Mouse (Mus musculus) forebrain, embryonic 13.5 days (tissue): ENCODE measurements around the gene Bcl2. TPM values are rescaled to one million over a fixed set of nuclear protein-coding genes. Genes with fewer than 3 reads are reported as not detected.

Experiments
- ATAC-seq: fragments of 200-750 bp; cut with Nextera tagmentation; 2 replicates; pipeline ENCODE4 v1.8.0; 2017
- H3K27ac ChIP-seq: fragments of 300-500 bp; sonication (generic); 2 replicates; pipeline ENCODE4 v1.5.1; 2015; ENCODE audit warnings: inconsistent platforms, mild to moderate bottlenecking, moderate library complexity
- H3K27me3 ChIP-seq: fragments of 300-500 bp; sonication (generic); 2 replicates; pipeline ENCODE4 v1.6.1; 2015; ENCODE audit warnings: mild to moderate bottlenecking, inconsistent platforms
- H3K36me3 ChIP-seq: fragments of 300-500 bp; sonication (generic); 2 replicates; pipeline ENCODE4 v1.6.1; 2015; ENCODE audit warnings: mild to moderate bottlenecking, inconsistent platforms; ENCODE audit not compliant: poor library complexity, severe bottlenecking
- H3K4me1 ChIP-seq: fragments of 300-500 bp; sonication (generic); 2 replicates; pipeline ENCODE4 v1.6.1; 2015; ENCODE audit warnings: inconsistent platforms
- H3K4me2 ChIP-seq: fragments of 300-500 bp; sonication (generic); 2 replicates; pipeline ENCODE4 v1.6.1; 2015; ENCODE audit warnings: inconsistent platforms, mild to moderate bottlenecking, moderate library complexity
- H3K4me3 ChIP-seq: fragments of 300-500 bp; sonication (generic); 2 replicates; pipeline ENCODE4 v1.5.1; 2015; ENCODE audit warnings: mild to moderate bottlenecking, inconsistent platforms
- H3K9ac ChIP-seq: fragments of 300-500 bp; sonication (generic); 2 replicates; pipeline ENCODE4 v1.6.1; 2015; ENCODE audit warnings: mild to moderate bottlenecking, inconsistent platforms
- H3K9me3 ChIP-seq: fragments of 300-500 bp; sonication (generic); replicated peaks from 2 replicates; pipeline ENCODE4 v1.6.1; 2016; ENCODE audit warnings: inconsistent platforms
- WGBS: fragments of 180-500 bp; shearing (Covaris S2); methylation state at CpG from one replicate; pipeline ENCODE4 v1.1.7; 2015; 5-methylcytosine and 5-hydroxymethylcytosine counted together
- polyA plus RNA-seq: library from polyadenylated mRNA; unstranded; fragments of >200 nt; fragmentation: Nextera tagmentation; extraction: Ambion mirVana; gene quantifications from 2 replicates; pipeline ENCODE4 v1.2.1, GENCODE M21; 2015

Gene Bcl2
- polyA plus RNA-seq, 1 experiment from 2014 or later, result 10.0 TPM

DNA sequence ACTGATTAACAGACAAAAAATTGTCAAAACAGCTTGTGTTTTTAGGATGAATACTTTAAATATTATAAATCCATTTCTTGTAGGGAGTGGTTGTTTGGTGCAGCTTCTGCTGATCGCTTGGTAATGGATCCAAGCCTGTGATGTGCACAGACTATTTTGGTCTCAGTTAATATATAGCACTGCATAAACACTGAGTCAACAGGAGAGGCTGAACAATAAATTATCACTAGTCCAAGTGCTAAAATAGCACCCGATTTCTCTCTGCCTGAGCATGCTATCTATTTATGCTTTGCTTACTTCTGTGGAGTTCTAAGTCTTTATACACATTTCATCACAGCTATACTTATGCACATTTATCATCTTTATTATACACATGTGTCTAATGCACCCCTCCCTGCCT is 124.9 kb downstream of the Bcl2 start:
- Histone ChIP-seq H3K9me3 (no peaks in the 10 kb centered on the region), H3K4me1 (peaks cover 6% of the 10 kb centered on the region), H3K9ac (no peak overlapping the region), H3K27me3 (no peaks in the 10 kb centered on the region), H3K27ac (no peak overlapping the region), H3K36me3 (no peaks in the 10 kb centered on the region), H3K4me2 (no peak overlapping the region), H3K4me3 (no peak overlapping the region)
- no peak for ATAC-seq
- 95% methylated on average over 2 of the region's 2 CpGs for whole genome bisulfite sequencing

DNA sequence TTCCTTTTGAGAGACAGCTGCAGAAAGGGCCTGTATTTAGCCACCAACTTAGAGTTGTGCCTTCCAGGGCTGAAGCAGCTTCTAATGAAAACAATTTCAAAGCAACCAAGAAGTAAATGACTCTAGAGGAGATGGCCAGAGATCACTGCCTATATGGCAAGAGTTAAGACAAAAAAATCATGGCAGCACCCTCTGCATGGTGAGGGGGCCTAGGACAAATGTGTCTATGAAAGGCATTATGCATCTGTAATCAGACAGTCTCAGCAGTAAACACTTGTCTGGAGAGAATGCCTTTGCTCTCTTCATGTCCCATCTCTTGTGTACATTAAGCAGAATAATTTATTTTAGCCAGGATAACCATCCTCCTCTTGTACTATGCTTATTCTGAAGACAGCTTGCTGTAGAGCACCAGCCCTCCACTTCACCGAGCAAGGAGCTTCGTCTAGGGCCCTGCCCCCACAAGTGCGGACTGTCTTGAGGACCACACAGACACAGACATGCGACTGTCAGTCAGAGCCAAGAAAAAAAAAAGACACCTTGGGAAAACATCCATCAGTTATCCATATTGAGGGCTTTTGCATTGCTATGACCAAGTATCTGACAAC is 126.1 kb downstream of the Bcl2 start:
- Histone ChIP-seq H3K9ac (no peak overlapping the region), H3K4me1 (peaks cover 16% of the 10 kb centered on the region), H3K27me3 (no peaks in the 10 kb centered on the region), H3K9me3 (no peaks in the 10 kb centered on the region), H3K4me3 (no peak overlapping the region), H3K27ac (no peak overlapping the region), H3K36me3 (no peaks in the 10 kb centered on the region), H3K4me2 (no peak overlapping the region)
- WGBS, result 85% methylated on average over 4 of the region's 4 CpGs
- ATAC-seq, result no peak

DNA sequence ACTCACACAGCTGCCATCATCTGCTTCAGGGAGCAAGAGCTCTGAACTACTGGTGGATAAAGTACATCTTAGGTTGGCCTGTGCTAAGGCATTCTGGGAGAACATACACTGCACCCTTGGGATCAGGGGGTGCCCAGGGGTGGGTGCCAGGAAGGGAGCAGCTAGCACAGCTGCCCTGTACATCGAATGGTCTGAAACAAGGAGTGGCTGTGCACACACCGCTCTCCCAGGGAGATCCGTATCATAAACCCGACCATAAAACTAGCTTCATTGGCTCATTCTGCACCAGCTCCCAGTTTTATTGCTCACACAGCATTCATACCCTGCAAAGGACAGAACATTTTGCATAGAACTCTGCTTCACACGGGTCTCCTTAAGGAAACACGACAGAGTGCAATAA is 127.3 kb downstream of the Bcl2 start:
- H3K27ac ChIP-seq, result no peak overlapping the region

DNA sequence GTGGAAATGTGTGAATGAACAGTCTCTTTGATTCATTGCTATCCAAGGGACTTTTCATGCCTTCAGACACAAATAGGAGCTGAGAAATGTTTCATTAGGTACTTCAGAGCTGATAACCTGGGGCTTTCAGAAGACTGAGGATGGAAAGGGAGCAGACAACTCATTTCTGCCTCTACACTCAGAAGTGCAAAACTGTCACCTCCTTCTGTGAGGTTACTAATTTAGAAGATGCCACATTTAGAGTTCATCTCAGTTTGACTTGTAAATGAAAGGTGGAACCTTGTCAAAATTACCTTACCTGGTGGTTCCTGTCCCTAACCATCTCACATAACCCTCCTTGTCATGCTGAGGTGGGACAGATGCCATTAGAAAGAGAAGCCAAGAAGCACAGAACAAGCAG is 128.7 kb downstream of the Bcl2 start:
- no peaks in the 10 kb centered on the region for H3K27me3 ChIP-seq
- H3K4me2 ChIP-seq, result no peak overlapping the region
- no peak for ATAC-seq
- no peak overlapping the region for H3K27ac ChIP-seq
- no peak overlapping the region for H3K4me3 ChIP-seq
- no peaks in the 10 kb centered on the region for H3K9me3 ChIP-seq
- no peak overlapping the region for H3K9ac ChIP-seq
- H3K4me1 ChIP-seq, result peaks cover 19% of the 10 kb centered on the region
- H3K36me3 ChIP-seq, result no peaks in the 10 kb centered on the region

More for the DNA sequence above, 127.3 kb downstream of the Bcl2 start:
- no peak overlapping the region for H3K9ac ChIP-seq
- no peaks in the 10 kb centered on the region for H3K27me3 ChIP-seq
- WGBS, result 91% methylated on average over 6 of the region's 6 CpGs
- H3K36me3 ChIP-seq, result no peaks in the 10 kb centered on the region
- no peak overlapping the region for H3K4me2 ChIP-seq
- no peak overlapping the region for H3K4me3 ChIP-seq
- ATAC-seq, result no peak
- H3K4me1 ChIP-seq, result peaks cover 19% of the 10 kb centered on the region
- no peaks in the 10 kb centered on the region for H3K9me3 ChIP-seq

DNA sequence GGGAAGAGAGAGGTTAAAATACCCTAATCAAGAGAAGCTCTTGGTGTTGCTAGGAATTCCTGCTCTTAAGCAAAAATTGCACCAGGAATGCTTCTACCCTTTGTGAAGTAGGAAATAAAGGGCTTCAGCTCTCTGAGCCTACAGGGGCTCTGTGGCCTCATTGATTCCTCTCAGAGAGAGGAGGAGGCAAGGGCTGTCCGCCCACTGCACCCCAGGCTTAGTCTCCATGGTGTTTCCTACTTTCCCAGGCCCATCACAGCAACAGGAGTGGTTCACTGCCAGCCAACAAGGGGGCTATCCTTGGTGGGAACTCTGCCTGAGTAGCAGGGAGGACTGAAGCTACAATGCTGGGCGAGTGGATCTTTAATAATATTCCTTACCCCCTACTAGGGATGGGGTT is 129.2 kb downstream of the Bcl2 start:
- WGBS, result 37% methylated on average over 2 of the region's 2 CpGs
- ATAC-seq, result peak; percentile 53; the same call in 1 of the 2 replicates
- no peak overlapping the region for H3K4me2 ChIP-seq

DNA sequence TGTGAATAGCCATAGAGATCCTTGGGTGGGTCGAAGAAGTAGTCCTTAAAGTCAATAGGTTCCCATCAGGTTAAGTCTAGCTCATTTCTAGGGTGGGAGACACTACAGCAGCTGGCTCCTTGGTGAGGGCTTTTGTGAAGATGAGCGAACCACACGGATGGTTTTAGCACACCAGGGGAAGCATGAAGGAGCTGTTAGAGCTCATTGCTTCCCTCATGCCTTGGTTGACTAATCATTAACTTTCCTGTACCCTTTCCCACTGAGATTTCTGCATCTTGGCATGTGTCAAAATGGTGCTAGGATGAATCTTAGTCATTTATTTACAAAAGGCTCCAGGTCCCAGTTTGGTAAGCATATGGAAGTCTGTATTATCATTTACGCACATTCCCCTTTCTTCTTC is 129.8 kb downstream of the Bcl2 start:
- no peaks in the 10 kb centered on the region for H3K9me3 ChIP-seq
- no peak overlapping the region for H3K9ac ChIP-seq
- no peak overlapping the region for H3K27ac ChIP-seq
- no peak for ATAC-seq
- H3K4me2 ChIP-seq, result no peak overlapping the region
- WGBS, result 92% methylated on average over 4 of the region's 4 CpGs
- no peaks in the 10 kb centered on the region for H3K36me3 ChIP-seq
- no peak overlapping the region for H3K4me3 ChIP-seq
- H3K27me3 ChIP-seq, result no peaks in the 10 kb centered on the region
- H3K4me1 ChIP-seq, result peaks cover 19% of the 10 kb centered on the region

More for the DNA sequence above, 129.2 kb downstream of the Bcl2 start:
- no peak overlapping the region for H3K4me3 ChIP-seq
- H3K9me3 ChIP-seq, result no peaks in the 10 kb centered on the region
- H3K36me3 ChIP-seq, result no peaks in the 10 kb centered on the region
- H3K4me1 ChIP-seq, result peaks cover 19% of the 10 kb centered on the region
- H3K27me3 ChIP-seq, result no peaks in the 10 kb centered on the region
- no peak overlapping the region for H3K27ac ChIP-seq
- H3K9ac ChIP-seq, result no peak overlapping the region

DNA sequence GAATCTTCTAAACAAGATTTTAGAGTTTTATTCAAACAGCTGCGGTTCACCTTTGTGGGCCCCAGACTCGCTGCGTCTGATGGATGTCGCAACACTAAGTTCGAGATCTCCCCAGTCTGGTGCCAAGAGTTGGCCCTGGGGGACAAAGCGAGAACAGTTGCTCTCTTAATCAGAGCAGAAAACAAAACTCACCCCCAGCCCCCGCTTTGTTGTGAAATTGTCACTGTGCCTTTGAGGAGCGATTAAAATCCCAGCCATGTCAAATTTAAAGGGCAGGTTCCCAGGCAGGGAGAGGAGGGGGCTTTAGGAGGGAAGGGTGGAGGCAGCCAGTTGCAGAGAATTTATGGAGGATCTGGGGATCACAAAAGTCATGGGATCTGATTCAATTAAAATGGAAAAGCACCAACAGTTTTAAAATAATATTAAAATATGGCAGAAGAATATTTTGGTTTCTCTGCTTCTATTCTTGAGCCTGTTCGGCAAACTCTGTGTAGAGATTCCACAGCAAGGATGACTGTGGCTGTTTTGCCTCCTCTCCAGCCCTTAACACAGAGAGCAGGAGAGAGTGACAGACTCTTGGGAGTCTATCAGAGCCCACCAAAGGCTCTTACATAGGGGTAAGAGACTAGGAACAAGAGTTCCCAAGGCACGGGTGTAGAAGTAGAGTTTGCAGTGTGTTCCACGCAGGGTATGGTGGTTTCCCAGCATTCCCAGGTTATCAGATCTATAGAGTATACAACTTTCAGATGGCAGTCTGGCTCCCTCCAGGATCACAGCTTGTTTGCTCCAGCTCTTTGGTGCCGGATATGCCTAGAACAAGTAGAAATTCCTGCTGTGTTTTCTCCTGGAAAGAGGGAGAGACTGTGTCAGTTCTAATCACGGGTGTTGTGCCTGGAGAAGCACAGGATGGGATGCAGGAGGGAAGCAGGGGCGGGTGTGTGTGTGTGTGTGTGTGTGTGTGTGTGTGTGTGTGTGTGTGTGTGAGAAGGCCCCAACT is 130.5 kb downstream of the Bcl2 start:
- Histone ChIP-seq H3K36me3 (no peaks in the 10 kb centered on the region), H3K4me3 (no peak overlapping the region), H3K4me2 (no peak overlapping the region), H3K4me1 (peaks cover 19% of the 10 kb centered on the region), H3K9me3 (no peaks in the 10 kb centered on the region), H3K9ac (no peak overlapping the region), H3K27me3 (no peaks in the 10 kb centered on the region), H3K27ac (no peak overlapping the region)
- no peak for ATAC-seq
- 50% methylated on average over 14 of the region's 14 CpGs for WGBS

DNA sequence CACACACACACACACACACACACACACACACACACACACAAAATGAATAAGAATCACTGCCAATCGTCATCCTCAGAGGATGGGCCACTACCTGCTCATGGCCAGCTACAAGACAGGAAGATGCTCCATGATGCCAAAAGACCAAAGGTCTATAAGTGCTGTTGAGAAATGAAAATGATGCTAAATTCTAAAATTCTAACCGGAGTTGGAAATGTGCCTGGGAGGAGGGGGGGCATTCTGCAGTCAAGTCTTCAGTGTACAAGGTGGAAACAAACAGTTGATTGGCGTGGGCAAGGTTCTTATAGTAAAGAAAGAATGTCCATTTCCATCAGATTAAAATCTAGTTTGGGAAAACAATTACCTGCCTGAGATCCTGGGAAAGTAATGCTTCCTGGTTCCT is 131.3 kb downstream of the Bcl2 start:
- Histone ChIP-seq H3K36me3 (no peaks in the 10 kb centered on the region), H3K9me3 (no peaks in the 10 kb centered on the region), H3K27ac (no peak overlapping the region), H3K9ac (no peak overlapping the region), H3K27me3 (no peaks in the 10 kb centered on the region), H3K4me1 (peaks cover 19% of the 10 kb centered on the region), H3K4me3 (no peak overlapping the region), H3K4me2 (no peak overlapping the region)
- no peak for ATAC-seq
- 74% methylated on average over 3 of the region's 3 CpGs for whole genome bisulfite sequencing

DNA sequence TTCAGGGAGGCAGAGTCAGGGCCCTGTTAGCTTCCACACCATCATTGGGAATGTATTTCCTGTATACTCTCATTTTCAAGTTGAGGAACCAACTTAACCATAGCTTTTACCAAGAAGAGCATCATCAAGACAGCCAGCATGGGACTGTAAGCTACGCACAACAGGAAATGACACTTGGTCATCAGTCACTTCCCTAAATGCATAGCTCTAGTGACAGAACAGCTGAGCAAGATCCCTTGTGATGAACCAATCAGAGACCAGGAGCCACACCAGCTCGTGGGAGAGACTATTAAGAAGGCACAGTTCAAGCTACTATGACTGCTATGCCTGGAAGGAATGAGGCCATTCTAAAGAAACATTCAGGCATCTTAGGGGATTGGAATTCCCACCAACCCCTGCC is 132.3 kb downstream of the Bcl2 start:
- no peaks in the 10 kb centered on the region for H3K27me3 ChIP-seq
- H3K27ac ChIP-seq, result no peak overlapping the region
- 87% methylated on average over 2 of the region's 2 CpGs for WGBS
- H3K4me3 ChIP-seq, result no peak overlapping the region
- H3K36me3 ChIP-seq, result no peaks in the 10 kb centered on the region
- H3K9ac ChIP-seq, result no peak overlapping the region
- H3K4me2 ChIP-seq, result no peak overlapping the region
- peaks cover 19% of the 10 kb centered on the region for H3K4me1 ChIP-seq
- H3K9me3 ChIP-seq, result no peaks in the 10 kb centered on the region
- ATAC-seq, result no peak

DNA sequence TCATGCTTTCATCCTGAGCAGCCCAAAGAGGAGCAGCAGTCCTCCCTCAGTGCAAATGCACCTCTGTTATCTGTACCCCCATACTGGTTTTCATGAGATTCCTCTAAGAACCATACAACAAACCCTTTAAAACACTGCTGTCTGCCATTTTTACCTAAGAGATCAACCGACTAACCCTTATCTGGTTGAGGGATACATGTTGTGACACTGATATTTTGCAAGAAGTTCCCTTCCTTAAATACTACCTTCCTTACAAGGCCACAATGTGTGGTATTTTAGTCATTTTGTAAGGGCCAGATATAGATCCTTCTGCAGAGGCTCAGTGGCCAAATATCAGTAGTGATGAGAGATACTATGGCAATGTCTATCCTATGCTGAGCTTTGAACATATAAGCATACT is 134.3 kb downstream of the Bcl2 start:
- Histone ChIP-seq H3K27ac (no peak overlapping the region), H3K4me2 (no peak overlapping the region), H3K4me1 (peaks cover 14% of the 10 kb centered on the region), H3K9ac (no peak overlapping the region), H3K4me3 (no peak overlapping the region), H3K27me3 (no peaks in the 10 kb centered on the region), H3K36me3 (no peaks in the 10 kb centered on the region), H3K9me3 (no peaks in the 10 kb centered on the region)
- 90% methylated on average over 1 of the region's 1 CpGs for WGBS
- ATAC-seq, result no peak

DNA sequence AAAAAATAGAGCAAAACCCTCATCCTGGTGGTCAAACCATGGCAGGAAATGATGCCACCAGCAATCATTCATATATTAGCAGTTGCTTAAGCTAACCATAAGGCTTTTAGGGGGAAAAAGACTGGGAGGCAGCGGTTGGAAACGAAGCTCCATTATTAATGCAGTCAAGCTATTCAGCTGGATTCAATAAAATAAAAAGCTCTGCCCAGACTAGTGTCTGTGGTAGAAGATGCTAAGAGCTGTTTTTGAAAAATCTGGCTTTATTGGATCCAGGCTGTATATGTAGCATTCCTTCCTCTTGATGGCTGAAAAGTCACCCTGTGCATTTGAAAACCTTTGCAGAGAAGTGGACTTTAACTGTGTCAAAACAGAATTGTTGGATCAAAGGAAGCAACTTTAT is 141.6 kb downstream of the Bcl2 start:
- no peak overlapping the region for H3K27ac ChIP-seq
- no peaks in the 10 kb centered on the region for H3K9me3 ChIP-seq
- H3K36me3 ChIP-seq, result no peaks in the 10 kb centered on the region
- ATAC-seq, result no peak
- H3K4me1 ChIP-seq, result 0 out of 2 replicates have a peak, but pooled peaks cover 12% of the 10 kb centered on the region
- H3K9ac ChIP-seq, result no peak overlapping the region
- 74% methylated on average over 2 of the region's 2 CpGs for WGBS
- no peaks in the 10 kb centered on the region for H3K27me3 ChIP-seq
- H3K4me3 ChIP-seq, result no peak overlapping the region
- no peak overlapping the region for H3K4me2 ChIP-seq

DNA sequence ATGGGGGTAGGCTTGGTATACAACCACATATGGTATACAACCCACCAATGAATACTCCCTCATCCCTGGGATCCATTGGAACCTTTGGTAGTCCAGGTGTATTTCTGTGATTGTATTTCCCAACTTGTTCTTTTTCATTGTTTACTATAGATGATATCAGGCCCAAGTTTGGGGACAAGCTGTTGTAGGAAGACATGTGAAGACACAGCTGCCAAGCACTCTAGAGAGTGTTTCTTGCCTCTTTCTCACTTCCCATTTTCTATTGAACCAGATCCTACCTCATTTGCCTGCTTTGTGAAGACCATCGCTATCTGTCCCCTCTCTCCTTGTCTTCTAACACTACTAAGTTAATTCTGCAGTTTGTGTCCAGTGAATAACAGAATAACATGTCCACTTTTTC is 143.2 kb downstream of the Bcl2 start:
- Histone ChIP-seq H3K9me3 (no peaks in the 10 kb centered on the region), H3K27me3 (no peaks in the 10 kb centered on the region), H3K4me3 (no peak overlapping the region), H3K9ac (no peak overlapping the region), H3K27ac (no peak overlapping the region), H3K36me3 (no peaks in the 10 kb centered on the region), H3K4me1 (0 out of 2 replicates have a peak, but pooled peaks cover 12% of the 10 kb centered on the region), H3K4me2 (no peak overlapping the region)
- 90% methylated on average over 1 of the region's 1 CpGs for WGBS
- ATAC-seq, result no peak
